Mouse (Mus musculus) hindbrain, embryonic 10.5 days (tissue): ENCODE data around the gene Rnf208. TPM values are rescaled to one million over a fixed set of nuclear protein-coding genes. Genes with fewer than 3 reads are reported as not detected.

Experiments used
- DNase-seq: peaks from one replicate; pipeline ENCODE4 v3.0.0-alpha.2; 2017; ENCODE audit warnings: low spot score
- H3K27ac ChIP-seq: fragments of 300-500 bp; sonication (generic); 2 replicates; pipeline ENCODE4 v1.5.1; 2016; ENCODE audit warnings: mild to moderate bottlenecking, moderate library complexity
- H3K27me3 ChIP-seq: fragments of 300-500 bp; sonication (generic); 2 replicates; pipeline ENCODE4 v1.6.1; 2016; ENCODE audit warnings: mild to moderate bottlenecking; ENCODE audit not compliant: poor library complexity, insufficient read depth, severe bottlenecking
- H3K36me3 ChIP-seq: fragments of 300-500 bp; sonication (generic); 2 replicates; pipeline ENCODE4 v1.6.1; 2016; ENCODE audit warnings: mild to moderate bottlenecking, moderate library complexity
- H3K4me1 ChIP-seq: fragments of 300-500 bp; sonication (generic); replicated peaks from 2 replicates; pipeline ENCODE4 v1.6.1; 2016; ENCODE audit warnings: mild to moderate bottlenecking
- H3K4me3 ChIP-seq: fragments of 300-500 bp; sonication (generic); 2 replicates; pipeline ENCODE4 v1.5.1; 2016; ENCODE audit warnings: mild to moderate bottlenecking, moderate library complexity
- H3K9me3 ChIP-seq: fragments of 300-500 bp; sonication (generic); 2 replicates; pipeline ENCODE4 v1.6.1; 2016; ENCODE audit warnings: mild to moderate bottlenecking, moderate library complexity
- WGBS: fragments of 180-500 bp; shearing (Covaris S2); methylation state at CpG from one replicate; pipeline ENCODE4 v1.1.7; 2016; 5-methylcytosine and 5-hydroxymethylcytosine counted together
- polyA plus RNA-seq: library from polyadenylated mRNA; unstranded; fragments of >200 nt; fragmentation: Nextera tagmentation; extraction: Ambion mirVana; gene quantifications from 2 replicates; pipeline ENCODE4 v1.2.1, GENCODE M21; 2016

The Rnf208 gene
- 25.5 and 43.5 TPM in 2 replicates for polyA plus RNA-seq

DNA sequence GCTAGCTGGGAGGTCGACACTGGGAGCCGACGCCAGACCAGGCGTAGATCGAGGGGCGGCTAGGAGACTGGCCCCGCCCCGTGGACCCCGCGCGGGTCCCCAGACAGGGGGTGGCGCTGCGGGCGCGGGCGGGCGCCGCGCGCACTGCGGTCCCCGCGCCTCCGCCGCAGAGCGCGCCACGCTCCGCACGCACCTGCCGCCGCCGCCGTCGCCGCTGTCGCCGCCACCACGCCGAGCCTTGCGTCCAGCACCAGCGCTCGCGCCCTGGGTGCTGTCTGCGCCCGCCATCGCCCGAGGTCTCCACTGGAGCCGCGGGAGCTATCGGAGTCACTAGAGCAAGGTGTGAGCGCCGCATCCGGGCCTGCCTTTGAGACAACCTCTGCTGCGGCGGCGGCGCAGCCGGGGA is at the start of gene Rnf208, which contains the start of gene Cysrt1:
TSS of gene Rnf208 (plus strand) at position 155 of the 406 bp plus-strand sequence.
TSS of gene Cysrt1 (minus strand) at position 352 of the 406 bp plus-strand sequence.
- peaks cover 33% of the 10 kb centered on the region for H3K36me3 ChIP-seq
- H3K9me3 ChIP-seq, result no peaks in the 10 kb centered on the region
- under 1% methylated on average over 59 of the region's 59 CpGs for WGBS
- H3K4me3 ChIP-seq, result peak within 1 kb of the TSS; percentile 73
- peaks cover 41% of the 10 kb centered on the region for H3K4me1 ChIP-seq
- peak within 1 kb of the TSS; percentile 87 for H3K27ac ChIP-seq
- no peak for DNase-seq
- H3K27me3 ChIP-seq, result peaks cover 46% of the 10 kb centered on the region

DNA sequence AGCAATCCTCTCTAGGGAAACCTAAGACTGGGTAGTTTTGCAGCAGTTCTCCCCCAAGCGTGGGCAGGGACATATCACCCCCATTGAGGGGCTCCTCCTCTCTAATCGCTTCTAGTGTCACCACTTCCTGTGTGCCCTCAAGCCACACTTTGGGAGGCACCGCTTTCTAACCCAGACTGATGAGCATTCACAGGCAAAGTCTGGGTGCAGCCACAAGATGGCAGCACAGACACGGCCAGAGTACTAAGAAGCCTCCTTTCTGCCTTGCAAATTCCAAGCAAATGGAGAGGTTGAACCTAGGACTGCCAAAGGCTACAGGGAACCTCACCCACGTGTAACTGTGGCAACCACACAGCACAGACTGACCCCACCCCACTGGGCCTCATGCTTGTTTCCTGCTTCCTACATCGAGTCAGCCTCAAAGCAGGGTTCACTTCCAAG is 48.7 kb upstream of the Rnf208 start:
- no peaks in the 10 kb centered on the region for H3K9me3 ChIP-seq
- H3K36me3 ChIP-seq, result peaks cover 2% of the 10 kb centered on the region
- H3K27ac ChIP-seq, result peak overlapping the region; percentile 64
- H3K4me1 ChIP-seq, result peaks cover 34% of the 10 kb centered on the region
- peak overlapping the region; percentile 24 for H3K4me3 ChIP-seq
- peak; percentile 86 for DNase-seq
- H3K27me3 ChIP-seq, result peaks cover 43% of the 10 kb centered on the region
- WGBS, result 3% methylated on average over 6 of the region's 6 CpGs

DNA sequence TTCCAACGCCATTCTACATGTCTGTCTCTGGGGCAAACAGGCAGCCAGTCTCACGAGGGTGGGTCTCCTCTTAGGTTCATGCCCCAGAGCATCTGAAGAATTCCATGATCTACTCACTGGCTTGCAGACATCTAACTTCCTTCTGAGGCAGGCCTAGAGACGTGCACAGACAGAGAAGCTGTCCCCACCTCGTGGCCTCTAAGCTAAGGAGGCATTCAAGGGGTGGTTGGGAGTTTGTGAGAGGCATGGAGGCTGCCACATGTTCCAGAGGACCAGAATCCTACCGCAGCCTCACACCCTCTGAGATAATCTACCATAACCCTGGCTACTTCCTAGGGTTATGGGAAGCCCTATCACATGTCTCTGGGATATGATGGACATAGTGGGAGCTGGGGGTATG is 48.0 kb upstream of the Rnf208 start:
- no peak for DNase-seq
- H3K27ac ChIP-seq, result no peak overlapping the region
- no peaks in the 10 kb centered on the region for H3K9me3 ChIP-seq
- H3K4me3 ChIP-seq, result no peak overlapping the region
- H3K4me1 ChIP-seq, result peaks cover 34% of the 10 kb centered on the region
- H3K27me3 ChIP-seq, result peaks cover 43% of the 10 kb centered on the region
- H3K36me3 ChIP-seq, result peaks cover 8% of the 10 kb centered on the region
- 77% methylated on average over 5 of the region's 5 CpGs for WGBS

DNA sequence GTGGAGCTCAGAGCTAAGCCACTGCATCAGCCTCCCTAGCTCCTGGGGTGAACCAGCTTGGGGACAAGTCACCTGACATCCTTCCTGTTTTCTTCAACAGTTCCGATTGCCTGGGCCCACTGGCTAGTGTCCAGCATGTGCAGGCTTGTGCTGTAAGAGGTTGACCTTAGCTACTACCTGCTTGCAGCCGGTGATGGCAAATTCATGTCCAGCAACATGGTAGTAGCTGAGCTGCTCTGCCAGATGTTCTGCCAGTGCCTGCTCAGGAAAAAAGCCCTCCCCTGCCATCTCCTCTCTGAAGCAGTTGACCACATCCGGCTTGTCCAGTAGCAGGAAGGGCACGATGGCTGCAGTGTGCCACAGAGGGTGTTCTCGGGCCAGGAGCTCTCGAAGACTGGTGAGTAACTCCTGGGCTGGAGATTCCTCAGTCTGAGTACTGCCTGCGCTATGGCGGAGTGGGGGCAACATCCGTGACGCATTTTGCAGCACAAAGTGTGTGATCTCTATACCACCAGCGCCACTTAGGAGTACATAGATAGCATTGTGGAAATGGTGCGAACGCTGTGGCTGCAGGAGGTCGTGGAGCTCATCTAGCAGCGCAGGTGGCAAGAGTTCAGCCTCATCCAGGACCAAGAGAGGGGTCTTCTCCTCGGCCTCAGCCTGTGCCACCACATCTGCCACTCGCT is 47.4 kb upstream of the Rnf208 start:
- H3K36me3 ChIP-seq, result peaks cover 14% of the 10 kb centered on the region
- H3K27ac ChIP-seq, result no peak overlapping the region
- peaks cover 34% of the 10 kb centered on the region for H3K4me1 ChIP-seq
- no peak for DNase-seq
- 87% methylated on average over 17 of the region's 17 CpGs for WGBS
- peaks cover 43% of the 10 kb centered on the region for H3K27me3 ChIP-seq
- H3K9me3 ChIP-seq, result no peaks in the 10 kb centered on the region
- H3K4me3 ChIP-seq, result peak overlapping the region; percentile 38; the same call in 1 of the 2 replicates

DNA sequence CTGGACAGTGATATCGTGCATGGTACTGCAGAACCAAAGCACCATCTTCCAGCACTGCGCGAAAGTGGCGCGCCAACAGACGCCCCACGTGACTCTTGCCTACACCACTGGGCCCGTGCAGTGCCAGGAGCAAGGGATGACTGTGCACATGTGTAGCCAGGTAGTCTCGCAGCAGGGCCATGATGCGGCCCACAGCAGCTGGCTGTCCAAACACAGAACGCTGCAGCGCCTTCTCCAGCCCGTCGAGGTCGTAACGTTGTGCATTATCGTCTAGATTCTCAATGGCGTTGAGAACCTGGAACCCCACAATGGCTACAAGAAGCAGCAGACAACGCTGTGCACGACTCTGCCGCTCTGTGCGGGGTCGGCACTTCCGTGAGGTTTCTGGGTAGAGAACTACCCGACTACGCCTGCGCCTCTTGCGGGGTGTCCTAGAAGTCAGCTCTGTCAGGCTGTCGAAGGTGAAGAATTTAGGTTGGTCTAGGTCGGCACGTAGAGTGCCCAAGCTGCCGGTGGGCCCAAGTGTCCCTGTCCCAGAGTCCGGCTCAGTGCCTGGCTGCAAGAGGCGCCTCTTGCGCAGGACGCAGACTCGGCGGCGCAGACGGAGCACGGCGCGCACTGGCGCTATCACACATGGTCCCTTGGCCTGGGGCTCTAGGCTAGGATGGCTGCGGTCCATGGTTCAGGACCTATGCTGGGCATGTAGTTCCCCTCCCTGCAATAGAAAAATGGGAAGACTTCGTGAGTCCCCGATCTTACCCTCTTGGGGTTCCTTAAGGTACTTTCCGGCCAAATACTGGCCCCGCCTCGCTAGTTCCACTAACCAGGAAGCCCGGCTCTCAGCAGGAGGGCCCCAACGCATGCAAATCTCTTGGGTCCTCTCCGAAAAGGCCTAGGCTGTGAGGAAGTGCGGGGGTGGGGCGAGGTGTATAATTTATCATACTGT is 46.6 kb upstream of the Rnf208 start:
- Histone ChIP-seq H3K4me3 (peak overlapping the region; percentile 38), H3K4me1 (peaks cover 34% of the 10 kb centered on the region), H3K27me3 (peaks cover 43% of the 10 kb centered on the region), H3K36me3 (peaks cover 23% of the 10 kb centered on the region), H3K9me3 (no peaks in the 10 kb centered on the region), H3K27ac (no peak overlapping the region; the same call in 1 of the 2 replicates)
- WGBS, result 20% methylated on average over 55 of the region's 55 CpGs
- no peak for DNase-seq

DNA sequence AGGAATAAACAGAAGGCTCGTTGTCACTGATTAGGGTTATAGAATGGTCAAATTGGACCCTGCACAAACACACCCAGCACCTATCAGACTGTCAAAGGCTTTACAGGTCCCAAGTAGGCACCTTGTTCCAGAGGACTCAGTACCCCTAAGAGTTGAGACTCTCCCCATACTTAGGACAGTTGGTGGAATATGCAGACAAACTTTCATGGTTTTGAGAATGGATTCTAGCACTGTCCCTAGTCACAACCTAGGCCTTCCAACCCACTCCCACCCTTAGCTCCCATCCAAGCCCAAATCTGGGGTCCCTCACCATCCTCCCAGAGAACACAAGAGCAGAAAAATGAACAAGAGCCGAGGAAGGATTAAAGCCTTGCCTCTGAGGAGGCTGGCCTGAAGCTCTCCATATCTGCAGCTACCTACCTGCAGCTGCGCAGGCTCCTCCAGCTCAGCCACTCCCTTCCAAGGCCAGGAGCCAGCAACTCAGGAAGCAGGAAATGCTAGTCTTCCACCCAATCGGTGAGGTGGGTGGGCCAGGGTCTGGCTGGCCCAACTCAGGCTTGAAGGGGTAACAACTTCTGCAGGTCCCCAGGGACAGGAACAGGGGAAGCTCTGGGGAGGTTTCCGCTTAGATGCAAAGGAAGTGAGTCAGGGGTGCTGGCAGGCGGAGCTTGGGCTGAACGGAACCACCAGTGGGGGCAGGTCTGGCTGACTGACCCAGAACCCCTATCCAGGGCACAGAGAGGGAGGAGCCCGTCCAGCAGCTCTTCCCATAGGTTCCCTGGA is 45.7 kb upstream of the Rnf208 start, which contains the start of gene Tor4a:
TSS of gene Tor4a (minus strand) at position 715 of the 783 bp plus-strand sequence.
- Histone ChIP-seq H3K27ac (no peak within 1 kb of the TSS; the same call in 1 of the 2 replicates), H3K27me3 (peaks cover 43% of the 10 kb centered on the region), H3K36me3 (peaks cover 31% of the 10 kb centered on the region), H3K4me1 (peaks cover 34% of the 10 kb centered on the region), H3K9me3 (no peaks in the 10 kb centered on the region), H3K4me3 (peak within 1 kb of the TSS; percentile 38)
- DNase-seq, result no peak
- 14% methylated on average over 8 of the region's 8 CpGs for WGBS

DNA sequence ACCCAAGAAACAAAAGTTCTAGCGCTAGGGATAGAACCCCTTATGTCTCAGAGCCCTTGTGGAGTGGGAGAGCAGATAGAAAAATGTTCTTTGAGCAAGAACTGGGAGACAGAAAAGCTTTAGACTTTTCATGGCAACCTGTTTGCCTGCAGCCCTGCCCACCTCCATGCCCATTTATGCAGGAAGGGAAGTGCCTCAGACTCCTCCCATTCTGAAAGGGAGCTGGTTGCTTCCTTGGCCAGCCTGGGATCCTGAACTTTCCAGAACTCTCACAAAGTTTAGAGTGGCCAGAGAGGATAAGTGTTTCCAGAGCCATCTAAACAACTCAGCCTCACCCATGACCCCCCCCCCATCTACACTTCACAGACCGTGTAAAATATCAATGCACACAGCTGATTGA is 44.9 kb upstream of the Rnf208 start:
- H3K27ac ChIP-seq, result no peak overlapping the region
- H3K36me3 ChIP-seq, result peaks cover 40% of the 10 kb centered on the region
- DNase-seq, result no peak
- no peaks in the 10 kb centered on the region for H3K9me3 ChIP-seq
- peaks cover 43% of the 10 kb centered on the region for H3K27me3 ChIP-seq
- peaks cover 34% of the 10 kb centered on the region for H3K4me1 ChIP-seq
- WGBS, result 29% methylated on average over 2 of the region's 2 CpGs
- no peak overlapping the region for H3K4me3 ChIP-seq

DNA sequence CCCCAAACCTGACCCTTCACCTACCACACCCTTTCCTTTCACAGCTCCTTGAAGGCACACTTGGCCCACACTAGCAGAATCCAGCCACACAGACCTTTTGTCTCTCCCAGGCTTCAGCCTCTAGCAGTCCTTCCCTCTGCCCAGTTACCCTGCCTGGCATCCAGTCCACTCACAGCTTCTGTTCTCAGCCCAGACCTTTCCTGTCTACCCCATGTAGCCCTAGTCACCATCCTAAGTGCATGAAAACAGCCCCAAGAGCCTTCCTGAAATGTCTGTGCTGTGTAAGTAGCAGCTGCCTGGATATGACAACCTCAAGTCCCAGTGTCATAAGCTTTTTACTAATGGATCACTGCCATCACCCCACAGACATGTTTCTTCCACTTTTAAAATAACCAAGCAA is 44.1 kb upstream of the Rnf208 start:
- no peak for DNase-seq
- Histone ChIP-seq H3K27me3 (peaks cover 43% of the 10 kb centered on the region), H3K4me3 (no peak overlapping the region), H3K27ac (no peak overlapping the region), H3K4me1 (peaks cover 34% of the 10 kb centered on the region), H3K36me3 (peaks cover 47% of the 10 kb centered on the region), H3K9me3 (no peaks in the 10 kb centered on the region)

DNA sequence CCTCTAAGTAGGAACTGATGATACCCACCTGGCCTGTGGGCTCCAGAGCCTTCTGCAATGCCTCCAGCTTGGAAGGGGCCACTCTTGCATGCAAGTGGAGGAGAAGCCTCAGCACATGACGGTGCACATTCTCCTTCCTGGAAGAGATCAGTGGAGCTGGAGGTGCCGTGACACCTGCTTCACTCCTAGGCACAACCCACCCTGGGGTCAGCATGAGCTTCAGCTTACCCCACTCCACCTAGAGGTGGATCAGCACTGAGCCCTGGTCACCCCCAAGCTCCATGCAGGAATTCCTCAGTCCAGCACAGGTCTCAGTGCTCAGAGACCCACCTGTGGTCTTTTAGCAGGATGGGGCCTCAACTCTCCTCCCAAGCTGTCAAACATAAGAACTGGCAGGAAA is 41.4 kb upstream of the Rnf208 start:
- no peak for DNase-seq
- 97% methylated on average over 2 of the region's 2 CpGs for WGBS
- peaks cover 74% of the 10 kb centered on the region for H3K36me3 ChIP-seq
- no peak overlapping the region for H3K4me3 ChIP-seq
- peaks cover 17% of the 10 kb centered on the region for H3K4me1 ChIP-seq
- peaks cover 21% of the 10 kb centered on the region for H3K27me3 ChIP-seq
- no peaks in the 10 kb centered on the region for H3K9me3 ChIP-seq
- H3K27ac ChIP-seq, result no peak overlapping the region

DNA sequence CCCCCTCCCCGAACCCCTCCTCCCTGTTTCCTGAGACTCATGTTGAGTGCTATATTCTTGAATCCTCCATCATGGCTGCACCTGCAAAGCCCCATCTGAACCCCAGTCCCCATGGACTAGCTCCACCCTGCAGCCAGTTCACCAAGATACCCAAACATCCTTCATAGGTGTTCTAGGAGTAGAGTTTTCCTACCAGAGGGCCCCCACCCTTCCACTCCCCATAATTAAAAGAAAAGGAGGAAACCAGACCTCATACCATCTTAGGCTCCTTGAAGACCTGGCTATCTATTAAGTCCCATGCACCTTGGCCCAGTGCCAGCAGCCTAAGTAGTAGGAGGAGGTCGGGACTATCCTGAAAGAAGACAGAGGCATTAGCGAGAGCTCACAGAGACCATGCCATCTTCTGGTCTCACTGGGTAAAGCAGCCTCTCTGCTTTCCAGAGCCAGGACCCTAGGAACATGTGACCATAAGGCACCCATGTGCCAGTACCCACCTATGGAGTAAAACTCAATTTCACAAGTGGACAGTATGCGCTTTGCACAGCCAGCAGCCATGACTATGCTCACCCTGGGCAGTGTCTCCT is 38.3 kb upstream of the Rnf208 start:
- Histone ChIP-seq H3K27ac (no peak overlapping the region), H3K36me3 (peaks cover 99% of the 10 kb centered on the region), H3K4me3 (no peak overlapping the region), H3K9me3 (no peaks in the 10 kb centered on the region), H3K27me3 (no peaks in the 10 kb centered on the region), H3K4me1 (peaks cover under 1% of the 10 kb centered on the region; the same call in 1 of the 2 replicates)
- 79% methylated on average over 4 of the region's 4 CpGs for WGBS
- DNase-seq, result no peak

DNA sequence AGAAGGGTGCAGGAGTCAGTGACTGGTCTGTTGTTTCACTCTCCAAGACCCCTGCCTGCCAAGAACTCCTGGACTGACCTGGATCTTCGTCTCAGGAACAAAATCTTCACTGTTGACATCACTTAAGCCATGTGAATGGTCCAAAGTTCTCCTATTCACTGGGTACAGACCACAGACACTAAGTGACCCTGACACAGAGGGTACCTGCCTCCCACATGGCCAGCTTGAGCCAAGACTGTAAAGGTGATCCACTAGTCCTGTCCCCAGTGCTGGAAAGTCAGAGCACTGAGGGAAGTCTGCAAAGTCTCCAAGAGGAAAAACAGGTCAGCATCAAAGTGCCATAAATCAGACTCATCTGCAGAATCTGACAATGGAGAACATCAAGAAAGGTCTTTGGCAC is 34.5 kb upstream of the Rnf208 start:
- WGBS, result 85% methylated on average over 1 of the region's 1 CpGs
- peaks cover 67% of the 10 kb centered on the region for H3K36me3 ChIP-seq

DNA sequence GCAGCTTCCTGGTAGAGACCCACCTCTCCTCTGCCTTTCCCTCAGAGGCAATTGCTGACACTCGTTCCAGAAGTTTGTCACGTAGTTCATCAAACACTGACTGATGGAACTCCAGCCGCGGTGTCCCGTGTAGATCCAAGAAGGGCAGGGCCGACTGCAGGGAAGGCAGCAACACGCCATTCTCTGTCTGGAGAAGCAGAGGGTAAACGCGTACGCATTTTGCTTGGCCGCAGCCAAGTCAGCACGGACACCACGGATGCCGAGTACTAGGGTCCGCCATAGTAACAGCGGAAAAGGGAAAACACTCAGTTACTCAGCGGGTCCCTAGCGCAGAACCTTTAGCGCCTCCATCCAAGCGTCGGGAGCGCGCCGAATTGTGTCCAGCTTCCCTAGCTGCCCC is 31.4 kb upstream of the Rnf208 start:
- under 1% methylated on average over 24 of the region's 24 CpGs for WGBS
- peaks cover 36% of the 10 kb centered on the region for H3K36me3 ChIP-seq
- peaks cover 18% of the 10 kb centered on the region; the same call in 1 of the 2 replicates for H3K27me3 ChIP-seq
- peak overlapping the region; percentile 99 for H3K27ac ChIP-seq
- H3K9me3 ChIP-seq, result no peaks in the 10 kb centered on the region
- peak overlapping the region; percentile 93 for H3K4me3 ChIP-seq
- no peak for DNase-seq
- H3K4me1 ChIP-seq, result peaks cover 27% of the 10 kb centered on the region

More for the DNA sequence above, 34.5 kb upstream of the Rnf208 start:
- Histone ChIP-seq H3K4me1 (peaks cover 24% of the 10 kb centered on the region), H3K9me3 (no peaks in the 10 kb centered on the region), H3K27ac (no peak overlapping the region), H3K27me3 (peaks cover 5% of the 10 kb centered on the region; the same call in 1 of the 2 replicates), H3K4me3 (no peak overlapping the region)
- DNase-seq, result no peak
